Mouse (Mus musculus): ENCODE data around the gene Echdc2. TPM values are rescaled to one million over a fixed set of nuclear protein-coding genes. Genes with fewer than 3 reads are reported as not detected.

The Echdc2 gene
- polyA plus RNA-seq (2014; fragmentation: Illumina TruSeq; extraction: RNeasy Lipid Tissue Mini Kit (QIAGEN cat#74804); ENCODE audit: low replicate concordance) = 9.0 TPM

GRCm38 (mm10) chr4:108165152-108165895, at the start of gene Echdc2:
Gene Echdc2, plus strand, starts transcription at chr4:108165437.

DNA sequence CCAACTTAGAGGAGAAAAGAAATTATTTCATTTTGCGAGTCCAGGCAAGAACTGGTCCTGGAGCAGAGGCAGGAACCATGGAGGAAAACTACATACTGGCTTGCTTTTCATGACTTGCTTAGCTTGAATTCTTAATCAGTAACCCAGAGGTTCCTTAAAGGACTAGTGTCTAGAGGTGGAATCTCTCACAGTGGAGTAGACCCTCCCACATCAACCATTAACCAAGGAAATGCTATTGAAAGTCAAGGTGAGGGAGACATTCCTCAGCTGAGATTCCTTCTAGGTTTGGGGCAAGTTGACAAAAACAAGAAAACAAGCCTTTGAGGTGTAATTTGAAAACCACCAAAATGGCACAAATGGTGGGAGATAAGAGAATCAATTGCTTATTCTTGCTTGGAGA, 20.4 kb upstream of the Echdc2 start, which contains the start of gene Scp2:
Scp2 (minus strand) TSS at position 119 of the 400 bp plus-strand sequence.

GRCm38 (mm10) chr4:108217332-108218179, 52.3 kb downstream of the Echdc2 start, which contains the start of gene Zyg11a:
Gene Zyg11a, minus strand, starts transcription at chr4:108218048.

Other genes with a start within 250 kb of the Echdc2 start
- 256 TPM for gene Cpt2, start 241.8 kb upstream of the Echdc2 start, polyA plus RNA-seq (2014; fragmentation: Illumina TruSeq; extraction: RNeasy Lipid Tissue Mini Kit (QIAGEN cat#74804); ENCODE audit: low replicate concordance)
- gene Slc1a7, start 197.1 kb upstream of the Echdc2 start, polyA plus RNA-seq (2014; fragmentation: Illumina TruSeq; extraction: RNeasy Lipid Tissue Mini Kit (QIAGEN cat#74804); ENCODE audit: low replicate concordance) = not detected
- 6.1 TPM for gene Podn, start 69.0 kb upstream of the Echdc2 start, polyA plus RNA-seq (2014; fragmentation: Illumina TruSeq; extraction: RNeasy Lipid Tissue Mini Kit (QIAGEN cat#74804); ENCODE audit: low replicate concordance)
- 1,645 TPM for gene Scp2, start 20.4 kb upstream of the Echdc2 start, polyA plus RNA-seq (2014; fragmentation: Illumina TruSeq; extraction: RNeasy Lipid Tissue Mini Kit (QIAGEN cat#74804); ENCODE audit: low replicate concordance)
- 1.5 TPM for gene Zyg11a, start 52.6 kb downstream of the Echdc2 start, polyA plus RNA-seq (2014; fragmentation: Illumina TruSeq; extraction: RNeasy Lipid Tissue Mini Kit (QIAGEN cat#74804); ENCODE audit: low replicate concordance)
- gene Zyg11b, start 135.7 kb downstream of the Echdc2 start, polyA plus RNA-seq (2014; fragmentation: Illumina TruSeq; extraction: RNeasy Lipid Tissue Mini Kit (QIAGEN cat#74804); ENCODE audit: low replicate concordance) = 37.2 TPM
- gene Coa7, start 162.7 kb downstream of the Echdc2 start, polyA plus RNA-seq (2014; fragmentation: Illumina TruSeq; extraction: RNeasy Lipid Tissue Mini Kit (QIAGEN cat#74804); ENCODE audit: low replicate concordance) = 10.7 TPM
- gene Shisal2a, start 217.9 kb downstream of the Echdc2 start, polyA plus RNA-seq (2014; fragmentation: Illumina TruSeq; extraction: RNeasy Lipid Tissue Mini Kit (QIAGEN cat#74804); ENCODE audit: low replicate concordance) = not detected
- not detected for gene Gpx7, start 241.5 kb downstream of the Echdc2 start, polyA plus RNA-seq (2014; fragmentation: Illumina TruSeq; extraction: RNeasy Lipid Tissue Mini Kit (QIAGEN cat#74804); ENCODE audit: low replicate concordance)

All from small intestine, adult 10 weeks (tissue).